Mouse (Mus musculus): Measurements from ENCODE around the gene Plk5. TPM values are rescaled to one million over a fixed set of nuclear protein-coding genes. Genes with fewer than 3 reads are reported as not detected.
"Not testable (repeated sequence)": the region's sequence is repeated elsewhere in the genome, so short reads cannot be mapped to it uniquely, and the experiment has no call there.

The Plk5 gene
- polyA plus RNA-seq, 1 experiment from 2014 or later: not detected

GRCm38 (mm10) chr10:80345929-80346328 is 10.3 kb upstream of the Plk5 start:
- WGBS: 75% methylated on average over 6 of the region's 6 CpGs
- not testable (repeated sequence) for H3K4me2 ChIP-seq; H3K9me3 ChIP-seq (replicated peaks); H3K27ac ChIP-seq (ENCODE audit: poor library complexity, severe bottlenecking); H3K36me3 ChIP-seq; H3K4me3 ChIP-seq; H3K9ac ChIP-seq; ATAC-seq (ENCODE audit: insufficient number of reproducible peaks, low FRiP score)
- H3K4me1 ChIP-seq (replicated peaks): peaks cover 66% of the 10 kb centered on the region
- H3K27me3 ChIP-seq (replicated peaks): peaks cover 97% of the 10 kb centered on the region

GRCm38 (mm10) chr10:80347514-80347967 is 8.7 kb upstream of the Plk5 start:
- Histone ChIP-seq H3K4me3 (peak overlapping the region; percentile 48), H3K9me3 (replicated peaks) (no peaks in the 10 kb centered on the region), H3K27me3 (replicated peaks) (peaks cover 97% of the 10 kb centered on the region), H3K36me3 (no peaks in the 10 kb centered on the region), H3K9ac (peak overlapping the region; percentile 68), H3K4me1 (replicated peaks) (peaks cover 53% of the 10 kb centered on the region), H3K4me2 (peak overlapping the region; percentile 75), H3K27ac (ENCODE audit: poor library complexity, severe bottlenecking) (no peak overlapping the region)
- 8% methylated on average over 16 of the region's 17 CpGs for WGBS
- no peak for ATAC-seq (ENCODE audit: insufficient number of reproducible peaks, low FRiP score)

- peak within 1 kb of the TSS; percentile 75 for H3K4me2 ChIP-seq
- peaks cover 97% of the 10 kb centered on the region for H3K27me3 ChIP-seq (replicated peaks)
- 1% methylated on average over 42 of the region's 42 CpGs for WGBS
- peak within 1 kb of the TSS; percentile 48 for H3K4me3 ChIP-seq
- H3K4me1 ChIP-seq (replicated peaks): peaks cover 53% of the 10 kb centered on the region
- no peaks in the 10 kb centered on the region for H3K36me3 ChIP-seq
- peak within 1 kb of the TSS; percentile 68 for H3K9ac ChIP-seq
- no peak within 1 kb of the TSS for H3K27ac ChIP-seq (ENCODE audit: poor library complexity, severe bottlenecking)
- ATAC-seq (ENCODE audit: insufficient number of reproducible peaks, low FRiP score): peak; percentile 73
- H3K9me3 ChIP-seq (replicated peaks): no peaks in the 10 kb centered on the region
Observed at GRCm38 (mm10) chr10:80348244-80348781, 7.9 kb upstream of the Plk5 start, which contains the start of gene Adamtsl5. Gene Adamtsl5, minus strand, starts transcription at chr10:80348412.

- peak overlapping the region; percentile 75 for H3K4me2 ChIP-seq
- peak overlapping the region; percentile 68 for H3K9ac ChIP-seq
- ATAC-seq (ENCODE audit: insufficient number of reproducible peaks, low FRiP score): no peak
- no peaks in the 10 kb centered on the region for H3K36me3 ChIP-seq
- H3K4me3 ChIP-seq: peak overlapping the region; percentile 48
- H3K9me3 ChIP-seq (replicated peaks): no peaks in the 10 kb centered on the region
- H3K27ac ChIP-seq (ENCODE audit: poor library complexity, severe bottlenecking): no peak overlapping the region
- WGBS: 16% methylated on average over 26 of the region's 26 CpGs
- peaks cover 97% of the 10 kb centered on the region for H3K27me3 ChIP-seq (replicated peaks)
- peaks cover 48% of the 10 kb centered on the region for H3K4me1 ChIP-seq (replicated peaks)
Observed at GRCm38 (mm10) chr10:80348981-80349380, 7.3 kb upstream of the Plk5 start.

GRCm38 (mm10) chr10:80350292-80350691 is 6.0 kb upstream of the Plk5 start:
- WGBS: 4% methylated on average over 7 of the region's 7 CpGs
- no peaks in the 10 kb centered on the region for H3K36me3 ChIP-seq
- peak; percentile 40; the same call in 1 of the 2 replicates for ATAC-seq (ENCODE audit: insufficient number of reproducible peaks, low FRiP score)

GRCm38 (mm10) chr10:80351896-80352295 is 4.4 kb upstream of the Plk5 start:
- no peak overlapping the region for H3K4me3 ChIP-seq
- no peak for ATAC-seq (ENCODE audit: insufficient number of reproducible peaks, low FRiP score)
- no peak overlapping the region for H3K9ac ChIP-seq
- H3K9me3 ChIP-seq (replicated peaks): no peaks in the 10 kb centered on the region
- 24% methylated on average over 11 of the region's 11 CpGs for WGBS
- H3K4me1 ChIP-seq (replicated peaks): peaks cover 41% of the 10 kb centered on the region
- no peak overlapping the region for H3K27ac ChIP-seq (ENCODE audit: poor library complexity, severe bottlenecking)
- no peaks in the 10 kb centered on the region for H3K36me3 ChIP-seq
- H3K27me3 ChIP-seq (replicated peaks): peaks cover 99% of the 10 kb centered on the region
- no peak overlapping the region for H3K4me2 ChIP-seq

More at GRCm38 (mm10) chr10:80350292-80350691, 6.0 kb upstream of the Plk5 start:
- Histone ChIP-seq H3K27ac (ENCODE audit: poor library complexity, severe bottlenecking) (no peak overlapping the region), H3K9me3 (replicated peaks) (no peaks in the 10 kb centered on the region), H3K4me3 (no peak overlapping the region), H3K27me3 (replicated peaks) (peaks cover 97% of the 10 kb centered on the region), H3K9ac (no peak overlapping the region), H3K4me1 (replicated peaks) (peaks cover 35% of the 10 kb centered on the region), H3K4me2 (no peak overlapping the region)

- no peak overlapping the region for H3K9ac ChIP-seq
- ATAC-seq (ENCODE audit: insufficient number of reproducible peaks, low FRiP score): no peak
Observed at GRCm38 (mm10) chr10:80352727-80353126, 3.5 kb upstream of the Plk5 start.

GRCm38 (mm10) chr10:80355431-80355830 is 828 bp upstream of the Plk5 start:
- no peak overlapping the region for H3K4me3 ChIP-seq
- peaks cover 24% of the 10 kb centered on the region for H3K4me1 ChIP-seq (replicated peaks)
- peaks cover 100% of the 10 kb centered on the region for H3K27me3 ChIP-seq (replicated peaks)
- H3K27ac ChIP-seq (ENCODE audit: poor library complexity, severe bottlenecking): no peak overlapping the region
- WGBS: 10% methylated on average over 9 of the region's 9 CpGs
- H3K9me3 ChIP-seq (replicated peaks): no peaks in the 10 kb centered on the region
- H3K36me3 ChIP-seq: no peaks in the 10 kb centered on the region
- no peak overlapping the region for H3K9ac ChIP-seq
- no peak overlapping the region for H3K4me2 ChIP-seq
- no peak for ATAC-seq (ENCODE audit: insufficient number of reproducible peaks, low FRiP score)

More at GRCm38 (mm10) chr10:80352727-80353126, 3.5 kb upstream of the Plk5 start:
- no peak overlapping the region for H3K4me2 ChIP-seq
- H3K4me1 ChIP-seq (replicated peaks): peaks cover 37% of the 10 kb centered on the region
- no peak overlapping the region for H3K27ac ChIP-seq (ENCODE audit: poor library complexity, severe bottlenecking)
- H3K36me3 ChIP-seq: no peaks in the 10 kb centered on the region
- H3K9me3 ChIP-seq (replicated peaks): no peaks in the 10 kb centered on the region
- peaks cover 99% of the 10 kb centered on the region for H3K27me3 ChIP-seq (replicated peaks)
- H3K4me3 ChIP-seq: no peak overlapping the region
- 38% methylated on average over 8 of the region's 8 CpGs for whole genome bisulfite sequencing

- WGBS: 4% methylated on average over 34 of the region's 34 CpGs
- Histone ChIP-seq H3K27me3 (replicated peaks) (peaks cover 98% of the 10 kb centered on the region), H3K9me3 (replicated peaks) (no peaks in the 10 kb centered on the region), H3K27ac (ENCODE audit: poor library complexity, severe bottlenecking) (no peak overlapping the region), H3K36me3 (no peaks in the 10 kb centered on the region), H3K4me2 (peak overlapping the region; percentile 54), H3K4me1 (replicated peaks) (peaks cover 24% of the 10 kb centered on the region), H3K4me3 (peak overlapping the region; percentile 34), H3K9ac (no peak overlapping the region; the same call in 1 of the 2 replicates)
- no peak for ATAC-seq (ENCODE audit: insufficient number of reproducible peaks, low FRiP score)
Observed at GRCm38 (mm10) chr10:80356737-80357136, 478 bp downstream of the Plk5 start.

GRCm38 (mm10) chr10:80357336-80357735 is 1.1 kb downstream of the Plk5 start:
- 0 out of 2 replicates have a peak, but pooled peaks cover under 1% of the 10 kb centered on the region for H3K9me3 ChIP-seq (replicated peaks)
- ATAC-seq (ENCODE audit: insufficient number of reproducible peaks, low FRiP score): no peak
- H3K9ac ChIP-seq: no peak overlapping the region
- peaks cover 92% of the 10 kb centered on the region for H3K27me3 ChIP-seq (replicated peaks)
- no peaks in the 10 kb centered on the region for H3K36me3 ChIP-seq
- WGBS: 28% methylated on average over 7 of the region's 7 CpGs
- H3K4me1 ChIP-seq (replicated peaks): peaks cover 24% of the 10 kb centered on the region
- no peak overlapping the region for H3K4me3 ChIP-seq
- no peak overlapping the region for H3K27ac ChIP-seq (ENCODE audit: poor library complexity, severe bottlenecking)
- H3K4me2 ChIP-seq: no peak overlapping the region

GRCm38 (mm10) chr10:80357994-80358639 is 1.9 kb downstream of the Plk5 start:
- Histone ChIP-seq H3K27ac (ENCODE audit: poor library complexity, severe bottlenecking) (no peak overlapping the region), H3K4me1 (replicated peaks) (peaks cover 17% of the 10 kb centered on the region), H3K4me2 (peak overlapping the region; percentile 52), H3K36me3 (no peaks in the 10 kb centered on the region), H3K4me3 (peak overlapping the region; percentile 18), H3K9me3 (replicated peaks) (0 out of 2 replicates have a peak, but pooled peaks cover 4% of the 10 kb centered on the region), H3K9ac (no peak overlapping the region), H3K27me3 (replicated peaks) (peaks cover 89% of the 10 kb centered on the region)
- 7% methylated on average over 31 of the region's 31 CpGs for WGBS
- peak; percentile 34; the same call in 1 of the 2 replicates for ATAC-seq (ENCODE audit: insufficient number of reproducible peaks, low FRiP score)
